Mouse (Mus musculus) spleen, adult 2 months (tissue): Measurements from ENCODE around the gene Cacna1a.

Experiments used
- CTCF ChIP-seq: fragments of 200-500 bp; IDR thresholded peaks from 2 replicates; pipeline ENCODE4 v1.5.1; 2011; ENCODE audit warnings: mild to moderate bottlenecking, inconsistent platforms; ENCODE audit not compliant: insufficient read depth, insufficient read length, insufficient replicate concordance; ENCODE audit errors: extremely low read depth
- POLR2A ChIP-seq: fragments of 200-500 bp; IDR thresholded peaks from 2 replicates; pipeline ENCODE4 v1.6.1; 2011; ENCODE audit warnings: low read depth, low read length, inconsistent platforms

DNA sequence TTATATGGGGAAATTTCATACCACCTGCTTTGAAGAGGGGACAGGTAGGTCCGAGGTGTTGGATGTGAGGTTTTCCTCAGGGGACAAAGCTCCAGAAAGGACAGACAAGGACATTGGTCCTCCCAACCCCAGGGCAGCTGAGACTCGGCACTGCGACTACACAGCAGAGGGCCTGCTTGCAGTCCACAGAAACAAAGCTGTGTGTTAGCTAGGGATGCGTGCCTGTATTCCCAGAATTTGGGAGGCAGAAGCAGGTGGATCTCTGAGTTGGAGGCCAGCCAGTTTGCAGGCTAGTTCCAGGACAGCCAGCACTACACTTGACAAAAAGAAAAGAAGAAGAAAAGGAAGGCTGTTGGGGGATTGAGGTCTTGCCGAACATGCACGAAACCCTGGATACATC, 130.5 kb downstream of the Cacna1a start:
- TF ChIP-seq CTCF (no peak), POLR2A (no peak)
